Comparison of ENCODE assay signal across 8 mouse cellular contexts in the genomic region with DNA sequence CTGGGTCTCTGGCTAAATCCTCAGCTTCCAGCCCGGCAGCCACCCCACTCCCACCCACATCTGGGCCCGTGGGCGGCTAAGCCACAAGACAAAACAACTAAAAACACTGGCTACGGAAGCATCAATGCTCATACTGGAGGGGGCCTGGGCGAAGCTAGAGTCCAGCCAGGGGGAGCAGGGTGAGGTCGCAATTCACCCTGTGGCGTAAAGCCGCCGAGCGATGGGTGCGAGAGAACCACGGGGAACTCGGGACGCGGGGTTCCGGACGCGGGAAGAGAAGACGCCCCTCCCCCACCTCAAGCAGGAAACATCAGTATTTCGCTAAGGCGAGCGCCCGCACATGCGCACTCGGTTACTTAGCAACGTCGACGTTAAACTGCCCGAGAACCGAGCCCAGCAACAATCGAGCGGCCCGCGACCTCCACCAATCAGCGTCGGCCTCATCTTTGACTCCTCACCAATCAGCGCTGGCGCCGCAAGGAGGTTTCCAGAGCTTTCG. TPM values are rescaled to one million over a fixed set of nuclear protein-coding genes. Genes with fewer than 3 reads are reported as not detected.
DNase-seq lines count a peak whose midpoint lies in the region; ATAC-seq and TF ChIP-seq lines count a peak whose summit lies in the region.

A gene (plus strand): TSS at position 445 of the 499 bp plus-strand sequence.

- H3K4me3 ChIP-seq in C2C12 (ENCODE audit: insufficient read depth, poor library complexity, severe bottlenecking), result peak within 1 kb of the TSS; percentile 74
- peak within 1 kb of the TSS; percentile 56 for H3K4me3 ChIP-seq in heart, embryonic 12.5 days
- H3K4me3 ChIP-seq in kidney, postnatal 0 days (replicated peaks; ENCODE audit: low read depth, low read length), result peak within 1 kb of the TSS; percentile 41
- H3K4me3 ChIP-seq in liver, embryonic 11.5 days (ENCODE audit: low read depth, low read length), result peak within 1 kb of the TSS; percentile 67
- H3K4me3 ChIP-seq in stomach, embryonic 14.5 days (ENCODE audit: low read depth, low read length), result peak within 1 kb of the TSS; percentile 84

- H3K9ac ChIP-seq in heart, embryonic 12.5 days, result peak within 1 kb of the TSS; percentile 86
- peak within 1 kb of the TSS; percentile 95 for H3K9ac ChIP-seq in kidney, postnatal 0 days (ENCODE audit: low read depth, low read length)
- H3K9ac ChIP-seq in liver, embryonic 11.5 days (ENCODE audit: low read depth, low read length), result peak within 1 kb of the TSS; percentile 85
- peak within 1 kb of the TSS; percentile 93 for H3K9ac ChIP-seq in stomach, embryonic 14.5 days (replicated peaks; ENCODE audit: low read depth, low read length)

- peak within 1 kb of the TSS; percentile 93 for H3K27ac ChIP-seq in heart, embryonic 12.5 days (ENCODE audit: poor library complexity, severe bottlenecking)
- H3K27ac ChIP-seq in kidney, postnatal 0 days, result peak within 1 kb of the TSS; percentile 99
- peak within 1 kb of the TSS; percentile 91 for H3K27ac ChIP-seq in liver, embryonic 11.5 days (ENCODE audit: low read depth, low read length)
- H3K27ac ChIP-seq in stomach, embryonic 14.5 days (ENCODE audit: low read length), result peak within 1 kb of the TSS; percentile 99

- under 1% methylated on average over 40 of the region's 40 CpGs for WGBS in heart, embryonic 12.5 days
- WGBS in kidney, postnatal 0 days, result under 1% methylated on average over 40 of the region's 40 CpGs
- WGBS in liver, embryonic 11.5 days, result under 1% methylated on average over 40 of the region's 40 CpGs
- under 1% methylated on average over 40 of the region's 40 CpGs for WGBS in stomach, embryonic 14.5 days

- peak within 1 kb of the TSS; percentile 83 for H3ac ChIP-seq in C2C12 (ENCODE audit: control insufficient read depth, insufficient read length, low read depth)

- H3K36me3 ChIP-seq in C2C12 (ENCODE audit: control insufficient read depth, insufficient read depth), result peaks cover 27% of the 10 kb centered on the region
- peaks cover 23% of the 10 kb centered on the region for H3K36me3 ChIP-seq in heart, embryonic 12.5 days
- peaks cover 9% of the 10 kb centered on the region; the same call in 1 of the 2 replicates for H3K36me3 ChIP-seq in kidney, postnatal 0 days (ENCODE audit: insufficient read depth, low read length)
- H3K36me3 ChIP-seq in liver, embryonic 11.5 days (ENCODE audit: control insufficient read depth, insufficient read depth, low read length), result peaks cover 10% of the 10 kb centered on the region
- peaks cover 17% of the 10 kb centered on the region; the same call in 1 of the 2 replicates for H3K36me3 ChIP-seq in stomach, embryonic 14.5 days (ENCODE audit: control insufficient read depth, insufficient read depth, low read length)

- DNase-seq in brain, embryonic 18.5 days (ENCODE audit: low read depth, low spot score), result peak; percentile 99
- peak; percentile 100 for DNase-seq in kidney, postnatal 0 days (ENCODE audit: low spot score)
- DNase-seq in liver, embryonic 11.5 days (ENCODE audit: low spot score), result peak; percentile 94
- DNase-seq in naive thymus-derived CD4-positive, alpha-beta T cell, adult 2 months (ENCODE audit: low read depth), result peak; percentile 100

- peak within 1 kb of the TSS; percentile 77 for H3K4me2 ChIP-seq in heart, embryonic 12.5 days
- H3K4me2 ChIP-seq in kidney, postnatal 0 days (ENCODE audit: low read length), result peak within 1 kb of the TSS; percentile 95
- peak within 1 kb of the TSS; percentile 87 for H3K4me2 ChIP-seq in liver, embryonic 11.5 days
- peak within 1 kb of the TSS; percentile 90 for H3K4me2 ChIP-seq in stomach, embryonic 14.5 days (replicated peaks; ENCODE audit: low read depth, low read length)

- H3K4me1 ChIP-seq in heart, embryonic 12.5 days (replicated peaks), result peaks cover 25% of the 10 kb centered on the region
- H3K4me1 ChIP-seq in kidney, postnatal 0 days (replicated peaks; ENCODE audit: insufficient read depth, low read length), result peaks cover 24% of the 10 kb centered on the region
- peaks cover 26% of the 10 kb centered on the region for H3K4me1 ChIP-seq in liver, embryonic 11.5 days (replicated peaks; ENCODE audit: control insufficient read depth, insufficient read depth, low read length)
- H3K4me1 ChIP-seq in stomach, embryonic 14.5 days (ENCODE audit: control insufficient read depth, insufficient read depth, low read length), result peaks cover 19% of the 10 kb centered on the region; the same call in 1 of the 2 replicates

- H3K79me3 ChIP-seq in C2C12 (ENCODE audit: low read depth), result peaks cover 27% of the 10 kb centered on the region

- no peaks in the 10 kb centered on the region for H3K27me3 ChIP-seq in C2C12 (ENCODE audit: control insufficient read depth, insufficient read depth, insufficient read length)
- H3K27me3 ChIP-seq in heart, embryonic 12.5 days (replicated peaks), result no peaks in the 10 kb centered on the region
- H3K27me3 ChIP-seq in kidney, postnatal 0 days (ENCODE audit: insufficient read depth, low read length), result no peaks in the 10 kb centered on the region
- H3K27me3 ChIP-seq in liver, embryonic 11.5 days (replicated peaks; ENCODE audit: control insufficient read depth, insufficient read depth, low read length), result no peaks in the 10 kb centered on the region
- H3K27me3 ChIP-seq in stomach, embryonic 14.5 days (ENCODE audit: control insufficient read depth, insufficient read depth, low read length), result no peaks in the 10 kb centered on the region

- no peaks in the 10 kb centered on the region for H3K9me3 ChIP-seq in heart, embryonic 12.5 days (replicated peaks)
- no peaks in the 10 kb centered on the region for H3K9me3 ChIP-seq in kidney, postnatal 0 days (replicated peaks; ENCODE audit: low read length)
- no peaks in the 10 kb centered on the region for H3K9me3 ChIP-seq in liver, embryonic 11.5 days (ENCODE audit: control insufficient read depth, low read length)
- no peaks in the 10 kb centered on the region for H3K9me3 ChIP-seq in stomach, embryonic 14.5 days (ENCODE audit: control insufficient read depth, low read depth, low read length)

- peaks cover 44% of the 10 kb centered on the region for H3K79me2 ChIP-seq in C2C12 (ENCODE audit: control insufficient read depth, insufficient read depth)

- no peak for TF ChIP-seq CTCF in C2C12 (IDR thresholded peaks at IDR 0.05; ENCODE audit: control insufficient read depth, insufficient read depth, insufficient read length)
- no peak; the same call in 1 of the 2 replicates for TF ChIP-seq CTCF in kidney, postnatal 0 days (IDR thresholded peaks at IDR 0.05; ENCODE audit: low read depth)

- ATAC-seq in erythroid progenitor cell, adult 5-6 weeks (replicated peaks; ENCODE audit: low FRiP score, poor library complexity, severe bottlenecking), result peak; percentile 91
- ATAC-seq in heart, embryonic 12.5 days (ENCODE audit: insufficient number of reproducible peaks, low FRiP score), result peak; percentile 95
- peak; percentile 94 for ATAC-seq in kidney, postnatal 0 days (replicated peaks; ENCODE audit: low FRiP score, low read depth)
- peak; percentile 95 for ATAC-seq in liver, embryonic 11.5 days (replicated peaks; ENCODE audit: low FRiP score)
- ATAC-seq in stomach, embryonic 14.5 days (ENCODE audit: insufficient number of reproducible peaks, insufficient read depth, low FRiP score, low read depth), result peak; percentile 96

TF ChIP-seq in C2C12, 6 proteins besides CTCF, POLR2A, EP300 and RAD21:
- TF ChIP-seq MYOG (IDR thresholded peaks at IDR 0.05; ENCODE audit: control insufficient read depth, extremely low read depth, insufficient read length) (no peak), FOSL1 (IDR thresholded peaks at IDR 0.05; ENCODE audit: insufficient read depth, low read length, poor library complexity, severe bottlenecking) (no peak), MYOD1 (IDR thresholded peaks at IDR 0.05; ENCODE audit: control insufficient read depth, insufficient read length, low read depth) (no peak), MAX (IDR thresholded peaks at IDR 0.05) (peak; percentile 50), USF1 (IDR thresholded peaks at IDR 0.05; ENCODE audit: low read depth) (no peak), CEBPB (IDR thresholded peaks at IDR 0.05; ENCODE audit: low read depth) (no peak)

RNA-seq across cellular contexts. Expression of the gene that starts here (rescaled TPM):
- 1,633 TPM for polyA plus RNA-seq in C2C12 (2012; fragmentation: generic; extraction: Trizol)
- 699 and 746 TPM in 2 replicates for total RNA-seq in erythroid progenitor cell, adult 5-6 weeks (2015; ENCODE audit: low replicate concordance)
- 465 and 536 TPM in 2 replicates for total RNA-seq in erythroid progenitor cell, adult 5-6 weeks (2017; ENCODE audit: low replicate concordance)
- polyA plus RNA-seq in heart, embryonic 12.5 days (2016; fragmentation: Nextera tagmentation; extraction: Ambion mirVana), result 2,594 and 2,627 TPM in 2 replicates
- 2,759 and 3,018 TPM in 2 replicates for polyA plus RNA-seq in kidney, postnatal 0 days (2015; fragmentation: Nextera tagmentation; extraction: Ambion mirVana)
- 2,001 and 2,023 TPM in 2 replicates for polyA plus RNA-seq in liver, embryonic 11.5 days (2014; fragmentation: Nextera tagmentation; extraction: Ambion mirVana)
- polyA plus RNA-seq in stomach, embryonic 14.5 days (2014; fragmentation: Nextera tagmentation; extraction: Ambion mirVana), result 3,062 and 3,133 TPM in 2 replicates

Comparison
In these comparisons a context has a peak if more than half of its experiments do, and no peak if none do; other contexts are left out.
1. Peak in every context shown above with its lines: DNase-seq, ATAC-seq, H3K4me3 ChIP-seq and H3K27ac ChIP-seq.